Mouse (Mus musculus) liver, adult 10 weeks (tissue): ENCODE data around the gene Ckmt2. TPM values are rescaled to one million over a fixed set of nuclear protein-coding genes. Genes with fewer than 3 reads are reported as not detected.

Experiments used
- polyA plus RNA-seq: library from polyadenylated mRNA; stranded (reverse); fragments of 350-450 nt; fragmentation: Illumina TruSeq; extraction: RNeasy Lipid Tissue Mini Kit (QIAGEN cat#74804); gene quantifications from one replicate; pipeline ENCODE4 v1.2.3, GENCODE M21; 2014; ENCODE audit warnings: low read depth, low replicate concordance

The Ckmt2 gene
- not detected for polyA plus RNA-seq

DNA sequence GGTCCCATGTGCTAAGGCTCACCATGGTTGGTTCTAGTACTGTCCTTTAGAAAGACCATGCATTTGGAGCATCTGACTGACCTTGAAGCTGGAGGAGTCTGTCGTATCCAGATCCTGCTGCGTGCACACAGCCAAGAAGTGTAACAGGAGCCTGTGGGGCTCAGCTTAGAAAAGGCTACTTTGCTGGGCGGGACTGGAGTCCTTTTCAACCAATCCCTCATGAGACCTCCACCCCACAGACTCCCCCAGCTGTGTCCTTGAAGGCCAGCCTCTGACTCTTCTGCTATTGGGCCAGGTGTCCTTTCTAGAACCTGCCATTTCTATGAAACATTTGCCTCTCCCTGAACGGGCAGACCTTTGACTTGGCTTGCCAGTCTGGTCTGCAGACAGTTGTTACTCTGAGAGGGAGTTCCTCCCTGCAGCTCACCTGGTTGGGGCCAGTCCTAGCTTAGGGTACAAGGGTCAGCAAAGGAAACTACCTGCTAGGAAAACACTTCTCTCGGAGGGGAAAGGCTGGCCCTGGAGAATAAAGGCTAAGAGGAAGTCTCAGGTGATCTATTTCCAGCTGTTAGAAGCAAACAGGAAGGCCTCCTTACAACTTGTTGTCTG lies at the start of gene Ckmt2:
Gene Ckmt2 (minus strand): TSS at position 145 of the 609 bp plus-strand sequence.

DNA sequence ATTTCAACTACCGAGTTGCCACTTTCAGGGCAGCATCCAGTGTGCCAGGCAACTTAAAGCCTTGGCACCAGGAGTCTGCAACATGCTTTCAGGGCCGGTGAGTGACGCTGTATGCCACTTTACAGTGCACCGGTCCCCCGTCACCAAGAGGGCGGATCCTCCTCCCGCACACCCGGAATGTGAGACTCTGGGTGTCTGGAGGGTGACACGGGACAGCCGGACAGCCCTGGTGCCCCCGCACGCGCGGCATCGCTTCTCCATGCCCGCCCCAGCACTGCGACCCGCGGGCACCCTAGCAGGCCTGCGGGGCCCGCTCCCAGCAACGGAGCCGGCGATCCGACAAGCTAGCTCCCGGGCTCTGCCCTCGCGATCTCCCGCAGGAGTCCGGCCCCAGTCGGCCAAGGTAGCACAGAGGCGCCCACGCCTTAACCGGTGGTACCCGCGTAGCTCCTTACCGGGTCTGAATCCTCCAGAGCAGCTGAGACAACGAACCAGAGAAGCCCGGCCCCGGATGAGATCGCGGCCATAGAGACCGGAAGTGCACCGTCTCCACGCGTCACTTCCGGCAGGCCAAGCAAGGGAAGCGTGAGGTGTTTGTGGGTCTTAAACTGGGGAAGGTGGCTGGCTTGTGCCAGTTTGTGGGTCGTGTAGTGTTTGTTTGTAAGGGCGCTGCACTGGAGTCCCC lies 69.4 kb downstream of the Ckmt2 start, which contains the start of gene Zcchc9:
Gene Zcchc9 (minus strand): TSS at position 551 of the 685 bp plus-strand sequence.

Other genes with a start within 250 kb of the Ckmt2 start
- 160 TPM for gene Acot12, start 135.4 kb downstream of the Ckmt2 start, polyA plus RNA-seq
- 20.5 TPM for gene Zcchc9, start 69.2 kb downstream of the Ckmt2 start, polyA plus RNA-seq